Mouse (Mus musculus): Measurements from ENCODE around the gene Kcnh5.
A peak's percentile ranks its signal among the peaks of the same experiment; 100 is the strongest.

Gene Kcnh5

DNA sequence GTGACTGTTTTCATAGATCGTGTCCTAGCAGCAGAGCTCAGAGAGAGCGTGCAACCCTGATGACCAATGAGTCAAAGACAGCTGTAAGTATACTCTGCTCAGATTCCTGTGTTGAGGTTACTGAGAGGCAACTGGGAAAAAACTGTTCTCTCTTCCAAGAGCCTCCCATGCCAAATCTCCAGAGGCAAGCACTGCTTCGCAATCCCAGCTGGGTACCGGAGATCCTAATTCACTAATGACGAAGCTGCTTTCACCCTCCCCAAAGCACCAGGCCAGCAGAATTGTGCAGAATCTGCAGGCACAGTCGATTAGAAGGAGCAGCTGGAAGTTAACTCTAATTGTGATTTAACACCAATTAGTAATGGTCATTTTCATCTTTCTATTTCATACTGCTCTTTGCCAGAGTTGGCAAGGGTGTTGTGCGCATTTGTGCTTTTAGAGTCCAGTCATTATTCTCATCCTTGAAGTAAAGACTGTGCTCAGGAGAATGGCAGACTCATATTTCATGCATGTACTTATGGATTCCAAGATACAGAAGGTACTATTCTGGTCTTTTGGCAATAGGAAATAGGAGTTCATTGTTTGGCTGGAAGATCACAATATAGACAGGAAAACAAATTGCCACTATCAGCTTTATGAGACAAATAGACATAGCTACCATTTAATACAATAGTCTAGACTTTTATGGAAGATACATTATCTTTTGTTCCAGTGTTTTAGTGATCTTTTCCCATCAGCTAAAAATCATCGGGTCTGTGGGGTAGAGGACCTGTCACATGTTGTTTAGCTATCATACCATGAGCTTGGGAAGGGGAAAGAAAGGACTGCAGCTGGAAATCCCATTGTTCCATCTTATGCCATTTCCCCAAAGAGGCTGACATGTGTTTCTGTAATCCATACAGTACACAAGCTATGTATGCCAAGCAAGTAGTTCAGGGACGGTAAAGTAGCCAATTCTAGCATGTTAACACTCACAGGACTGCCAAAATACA is 225.7 kb downstream of the Kcnh5 start:
- DNase-seq = no peak

DNA sequence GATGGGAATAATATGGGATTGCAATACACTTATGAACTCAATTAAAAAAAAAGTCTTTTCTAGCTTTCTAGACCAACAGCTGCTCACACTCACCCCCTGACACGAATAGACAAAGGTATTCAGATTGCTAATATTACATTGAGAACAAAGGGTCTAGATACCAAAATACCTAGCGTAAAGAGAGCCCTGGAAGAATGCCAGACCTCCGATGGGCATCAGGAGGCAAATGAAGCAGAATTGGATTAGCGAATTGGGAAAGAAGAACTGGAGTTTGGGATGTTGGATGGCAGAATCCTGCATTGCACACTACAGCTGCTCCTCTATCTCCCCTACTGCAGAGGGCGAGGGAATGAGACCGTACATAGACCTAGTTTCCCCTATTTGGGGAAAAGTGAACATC is 275.8 kb downstream of the Kcnh5 start:
- DNase-seq = no peak

DNA sequence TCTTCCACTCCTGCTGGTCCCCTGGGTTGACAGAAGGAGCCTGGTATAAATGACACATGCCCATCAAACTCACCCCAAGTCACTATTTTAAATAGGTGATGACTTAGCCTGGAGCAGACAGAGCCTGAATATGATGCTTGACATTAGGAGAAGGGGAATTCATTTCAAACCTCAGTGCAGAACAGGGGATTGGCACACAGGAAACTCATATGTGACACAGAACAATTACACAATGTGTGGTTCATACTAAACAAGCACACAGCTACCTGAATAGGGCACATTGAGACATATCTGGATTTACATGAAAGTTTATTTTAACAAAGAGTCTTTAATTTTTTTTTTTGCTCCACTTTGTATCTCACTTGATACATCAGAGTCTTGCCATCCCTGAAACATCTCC is 276.4 kb downstream of the Kcnh5 start:
- no peak for DNase-seq

DNA sequence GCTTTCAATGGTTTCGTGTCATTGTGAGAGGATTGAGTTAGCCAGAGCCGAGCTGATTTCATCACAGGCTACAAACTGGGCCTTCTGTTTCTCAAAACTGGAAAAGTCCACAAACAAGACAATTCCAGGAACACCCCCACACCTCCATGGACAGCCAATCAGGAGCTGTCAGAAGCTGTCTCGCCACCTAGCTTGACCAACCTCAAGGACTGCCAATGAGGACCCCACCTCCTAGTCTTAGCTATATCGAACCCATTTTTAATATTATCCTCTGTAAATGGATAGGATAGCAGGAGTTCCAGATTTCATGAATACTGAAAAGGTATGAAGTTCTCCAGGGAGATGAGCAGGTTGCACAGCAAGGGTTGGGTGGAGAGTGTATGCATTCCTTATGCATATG is 278.1 kb downstream of the Kcnh5 start:
- no peak for DNase-seq

DNA sequence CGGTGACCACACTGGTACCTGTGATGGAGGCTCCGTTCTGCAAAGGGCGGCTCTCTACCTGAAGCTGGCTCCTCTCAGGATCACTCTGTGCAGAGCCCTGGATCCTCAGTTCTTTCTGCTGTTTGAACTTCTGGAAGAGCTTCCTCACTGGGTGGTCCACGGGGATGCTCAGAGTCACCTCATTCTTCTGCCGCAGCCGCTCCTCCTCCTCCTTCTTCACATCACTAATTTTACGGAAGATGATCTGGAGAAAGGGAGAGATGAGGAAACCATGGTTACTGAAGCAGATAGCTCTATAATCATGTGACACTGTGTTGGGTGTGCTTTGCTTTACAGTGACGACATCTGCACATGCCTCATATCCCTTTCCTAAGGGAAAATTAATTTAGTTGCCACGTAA is 278.9 kb downstream of the Kcnh5 start:
- DNase-seq = no peak

DNA sequence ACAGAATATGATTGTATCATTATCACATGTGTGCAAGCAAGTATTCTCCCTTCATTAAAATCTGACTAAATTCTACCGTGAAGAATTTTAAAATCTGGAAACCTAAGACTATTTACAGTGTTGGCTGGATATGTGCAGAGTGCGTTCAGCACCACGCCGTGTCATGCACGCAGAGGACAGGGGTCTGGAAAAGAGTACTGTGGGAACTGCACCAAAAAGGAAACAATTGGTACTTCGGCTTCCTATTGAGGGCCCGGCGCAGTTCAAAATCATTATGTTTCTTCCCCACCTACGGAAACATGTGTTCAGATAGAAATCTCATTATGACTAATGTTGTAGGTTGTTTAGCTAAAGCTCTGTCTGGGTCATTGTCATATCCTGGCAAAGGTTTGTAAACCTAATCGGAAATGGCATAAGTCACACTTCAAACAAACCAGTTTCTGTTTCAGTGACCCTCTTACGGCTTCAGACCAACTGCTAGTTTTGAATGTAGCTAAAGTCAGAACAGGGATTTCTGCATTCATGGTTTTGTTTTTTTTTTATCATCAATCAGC is 282.2 kb downstream of the Kcnh5 start:
- DNase-seq = no peak

DNA sequence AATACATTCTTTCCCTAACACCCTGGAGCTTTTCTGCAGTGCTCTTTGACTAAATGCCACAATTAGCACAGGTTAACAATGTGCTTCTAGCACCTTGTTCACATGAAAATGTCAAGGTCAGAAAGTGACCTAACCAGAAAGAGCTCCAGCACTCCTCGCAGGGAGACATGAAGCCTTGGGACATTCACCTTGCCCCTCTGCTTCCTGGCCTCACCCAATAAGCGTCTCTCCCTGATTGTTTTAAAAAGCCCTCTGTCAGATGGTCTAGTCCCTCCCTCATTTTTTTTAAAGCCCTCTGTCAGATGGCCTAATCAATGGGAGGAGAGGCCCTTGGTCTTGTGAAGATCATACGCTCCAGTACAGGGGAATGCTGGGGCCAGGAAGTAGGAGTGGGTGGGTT is 287.7 kb downstream of the Kcnh5 start:
- no peak for DNase-seq

DNA sequence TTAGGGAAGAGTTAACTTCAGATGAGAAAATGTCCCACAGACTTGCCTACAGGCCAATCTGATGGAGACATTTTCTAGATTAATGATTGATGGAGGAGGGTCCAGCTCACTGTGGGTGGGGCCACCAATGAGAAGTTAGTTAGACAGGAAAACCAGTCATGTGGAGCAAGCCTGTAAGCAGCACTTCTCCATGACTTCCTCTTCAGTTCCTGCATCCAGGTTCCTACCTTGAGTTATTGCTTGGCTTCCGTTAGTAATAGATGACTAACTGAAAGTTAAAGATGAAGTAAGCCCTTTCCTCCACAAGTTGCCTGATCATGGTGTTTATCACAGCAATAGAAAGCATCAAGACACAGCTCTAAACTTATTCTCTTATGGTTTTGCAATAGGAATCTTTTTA is 290.1 kb downstream of the Kcnh5 start:
- DNase-seq = no peak

DNA sequence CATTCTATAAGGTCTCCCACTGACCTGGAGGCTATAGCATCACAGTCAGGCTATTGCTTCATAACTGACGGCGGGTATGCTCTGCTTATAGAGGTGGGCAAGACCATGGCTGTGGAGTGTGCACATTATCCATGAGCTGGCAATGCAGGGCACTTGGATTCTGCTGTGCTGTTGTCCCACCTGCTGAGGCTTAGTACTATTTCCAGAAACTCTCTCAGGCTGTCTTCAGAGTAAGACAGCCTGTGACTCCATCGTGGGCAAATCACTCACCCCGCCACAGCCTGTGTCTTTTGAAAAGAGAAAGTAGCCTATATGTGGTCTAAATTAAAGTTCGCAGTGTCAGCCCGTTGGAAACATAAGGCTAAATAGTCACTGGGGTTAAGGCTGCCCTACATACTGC is 295.8 kb downstream of the Kcnh5 start:
- no peak for DNase-seq

DNA sequence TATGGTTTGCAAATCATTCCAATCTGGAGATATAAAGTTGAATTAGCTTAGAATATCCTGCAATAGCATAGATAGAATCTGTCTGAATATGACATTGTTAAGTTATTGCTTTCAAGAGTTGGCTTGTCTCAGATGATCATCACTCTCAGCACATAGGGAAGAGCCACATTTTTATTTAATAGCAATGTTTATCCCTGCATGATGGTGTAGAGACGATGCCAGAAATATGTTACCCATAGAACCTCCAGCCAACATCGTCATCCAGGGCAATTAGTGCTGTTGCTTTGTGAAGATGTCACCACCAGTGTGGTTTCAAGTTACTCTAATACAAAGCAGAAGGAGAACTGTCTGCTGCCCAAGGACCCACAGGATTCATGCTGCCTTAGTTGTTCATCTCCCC is 321.5 kb downstream of the Kcnh5 start:
- peak; percentile 5 for DNase-seq

DNA sequence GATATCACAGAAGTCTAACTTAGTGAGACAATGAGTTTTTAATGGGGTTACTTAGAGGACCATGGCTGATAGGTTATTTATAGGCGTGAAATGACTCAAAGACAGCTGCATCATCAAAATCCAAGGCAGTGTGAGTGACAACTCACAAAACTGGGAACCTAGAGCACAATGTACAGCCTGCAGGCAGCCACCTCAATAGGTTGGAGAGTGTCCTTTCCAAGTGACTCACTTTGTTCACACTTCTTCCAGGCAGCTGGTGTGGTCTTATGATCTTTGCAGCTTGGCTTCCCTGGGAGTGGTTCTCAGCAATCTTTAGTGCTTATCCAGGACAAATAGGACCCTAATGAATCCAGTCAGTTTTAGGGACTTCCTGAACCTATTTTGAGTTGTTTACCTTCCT is 322.9 kb downstream of the Kcnh5 start:
- DNase-seq = no peak

DNA sequence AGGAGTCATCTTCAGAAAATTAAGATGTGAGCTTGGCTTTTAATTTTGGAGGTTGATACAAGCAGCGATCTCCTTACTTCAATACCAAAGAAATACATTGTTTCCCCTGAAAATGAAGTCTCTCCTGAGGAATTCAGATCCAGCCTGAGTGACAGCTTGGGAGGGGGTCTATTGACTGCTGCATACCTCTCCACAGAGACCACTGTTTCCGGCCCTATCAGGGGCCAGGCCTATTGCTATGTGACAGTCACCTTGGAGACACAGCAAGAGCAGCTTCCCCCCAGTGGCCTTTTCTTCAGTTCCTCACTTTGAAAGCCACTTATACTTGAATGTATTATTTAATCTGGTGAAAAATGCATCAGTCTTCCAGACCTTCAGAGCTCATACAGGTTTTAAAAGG is 326.8 kb downstream of the Kcnh5 start:
- no peak for DNase-seq

DNA sequence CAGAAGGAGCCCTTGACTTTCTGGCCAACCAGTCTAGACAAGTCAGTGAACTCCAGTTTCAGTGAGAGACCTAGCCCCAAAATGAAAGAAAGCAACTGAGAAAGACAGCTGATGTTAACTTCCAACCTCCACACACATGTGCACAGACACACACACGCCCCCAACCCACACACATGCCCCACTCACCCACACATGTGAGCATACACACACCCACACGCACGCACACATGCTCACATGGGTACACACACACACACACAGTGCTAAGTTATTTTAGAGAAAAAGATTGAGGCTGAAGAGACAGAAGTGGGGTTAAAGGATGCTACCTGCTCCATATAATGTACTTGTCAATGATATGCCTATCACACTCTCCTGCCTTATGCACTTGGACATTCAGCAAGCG is 327.2 kb downstream of the Kcnh5 start:
- DNase-seq = no peak

DNA sequence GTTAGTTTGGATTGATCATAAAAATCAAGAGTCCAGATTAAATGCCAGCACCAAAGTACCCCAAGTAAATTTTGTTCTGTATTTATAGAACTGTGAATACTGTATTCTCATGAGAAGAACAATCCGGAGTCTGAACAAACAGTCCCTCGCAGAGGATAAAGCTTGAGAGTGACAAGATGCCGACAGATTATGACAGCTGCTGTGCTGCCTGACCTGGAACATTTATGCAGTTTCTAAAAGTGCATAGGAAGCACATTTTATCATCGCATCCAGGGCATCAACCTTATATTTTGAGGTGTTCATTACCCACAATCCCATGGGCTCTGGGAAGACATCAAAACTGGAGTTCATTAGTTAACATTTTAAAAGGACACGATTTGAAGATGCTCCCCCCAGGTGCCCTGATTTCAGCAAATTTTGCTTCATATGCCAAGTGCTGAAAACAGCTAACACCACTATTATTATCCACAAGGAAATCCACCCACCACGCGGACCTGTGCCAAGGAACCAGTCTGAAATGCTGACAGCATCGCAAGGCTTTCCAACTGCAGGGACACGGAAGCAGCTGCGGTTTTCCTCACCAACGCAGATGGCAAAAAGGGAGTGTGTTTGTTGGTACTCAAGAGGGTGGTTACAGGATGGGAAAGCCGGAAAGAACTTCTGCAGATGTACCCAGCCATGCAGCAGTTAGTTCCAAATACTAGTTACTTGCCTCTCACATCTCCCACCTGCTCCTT is 328.4 kb downstream of the Kcnh5 start:
- DNase-seq = peak; percentile 91
